Mouse (Mus musculus): Measurements from ENCODE around the gene Rgn. TPM values are rescaled to one million over a fixed set of nuclear protein-coding genes. Genes with fewer than 3 reads are reported as not detected.

The Rgn gene
- total and polyA plus RNA-seq, 2 experiments from 2014 or later: 0.11 to 0.83 TPM

DNA sequence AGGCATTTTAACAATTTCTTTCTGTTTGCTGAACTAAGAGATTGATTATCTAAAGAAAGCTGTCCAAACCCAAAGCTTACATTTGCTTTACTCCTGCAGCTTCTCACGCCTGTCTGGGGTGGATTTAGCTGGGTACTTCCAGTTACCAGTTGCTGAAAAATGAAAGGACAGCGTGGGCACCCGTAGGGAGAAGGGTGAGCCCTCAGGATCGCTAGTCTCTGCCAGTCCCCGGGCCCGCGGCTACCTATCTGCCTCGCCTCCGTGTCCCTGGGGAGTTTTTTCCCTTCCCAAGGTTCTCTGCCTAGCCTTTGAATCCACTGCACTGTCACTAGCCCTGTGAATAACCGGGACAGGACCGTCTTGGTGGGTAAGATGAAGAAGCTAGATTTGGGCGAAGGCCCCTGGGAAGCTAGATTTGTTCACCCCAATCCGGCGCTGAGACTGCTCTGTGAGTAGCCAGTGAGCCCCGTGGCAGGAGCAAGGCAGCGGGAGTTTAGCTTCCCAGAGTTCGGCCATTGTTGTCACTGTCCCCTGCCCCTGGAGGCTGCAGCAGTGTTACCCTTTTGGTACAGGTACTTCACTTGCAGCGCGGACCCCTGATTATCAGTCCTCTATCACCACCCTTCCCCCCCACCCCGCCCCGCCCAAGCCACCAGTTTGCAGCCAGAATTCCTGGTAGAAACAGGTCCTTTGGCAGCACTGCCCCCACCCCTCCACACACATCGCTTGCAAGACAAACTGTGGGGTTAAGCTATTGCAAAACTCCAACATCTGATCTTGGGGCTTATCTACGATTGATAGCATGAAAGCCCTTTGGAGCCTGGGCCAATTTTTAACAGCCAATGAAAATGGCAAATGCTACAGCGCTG is 1.3 kb upstream of the Rgn start:
- peak; percentile 63 for ATAC-seq (ENCODE audit: low FRiP score)
- TF ChIP-seq CTCF (IDR thresholded peaks at IDR 0.05): no peak

DNA sequence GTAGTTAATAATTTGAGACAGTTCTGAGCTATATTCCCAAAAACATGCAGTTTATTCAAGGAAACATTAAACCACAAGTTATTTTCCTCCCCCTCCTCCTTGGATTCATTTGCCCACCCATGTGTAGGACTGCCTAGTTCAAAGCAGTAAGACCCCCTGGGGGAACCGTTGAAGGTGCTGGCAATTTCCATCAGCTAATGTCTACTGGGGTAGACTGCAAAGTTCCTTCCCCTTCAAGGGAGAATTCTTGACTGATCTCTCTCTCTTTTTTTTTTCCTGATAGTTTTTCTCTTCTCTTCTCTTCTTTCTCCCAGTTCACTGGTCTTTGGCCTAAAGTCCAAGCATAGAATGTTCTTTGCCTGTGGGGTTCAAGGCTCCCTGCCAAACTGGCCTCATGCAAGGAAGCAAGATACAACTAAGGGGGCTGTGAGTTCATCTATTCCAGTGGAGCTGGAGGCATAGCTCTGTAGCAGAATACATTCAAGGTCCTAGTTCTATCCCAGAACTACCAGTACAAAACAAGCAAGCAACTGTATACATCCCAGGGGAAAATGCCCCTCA is 627 bp upstream of the Rgn start:
- ATAC-seq (ENCODE audit: low FRiP score) (no peak), DNase-seq (ENCODE audit: low spot score) (no peak)
- 50% methylated on average over 1 of the region's 1 CpGs for WGBS

More for the DNA sequence above, 1.3 kb upstream of the Rgn start:
- Histone ChIP-seq H3K4me2 (ENCODE audit: low read depth, low read length, poor library complexity, severe bottlenecking) (peak overlapping the region; percentile 61), H3K4me1 (ENCODE audit: insufficient read depth, low read length) (no peaks in the 10 kb centered on the region), H3K9ac (replicated peaks; ENCODE audit: low read length, poor library complexity, severe bottlenecking) (peak overlapping the region; percentile 46), H3K36me3 (ENCODE audit: insufficient read depth, low read length) (no peaks in the 10 kb centered on the region), H3K4me3 (ENCODE audit: low read depth, low read length) (peak overlapping the region; percentile 32), H3K9me3 (ENCODE audit: low read length) (no peaks in the 10 kb centered on the region), H3K27ac (ENCODE audit: low read depth, low read length) (no peak overlapping the region), H3K27me3 (ENCODE audit: insufficient read depth, low read length) (no peaks in the 10 kb centered on the region)
- WGBS: 12% methylated on average over 23 of the region's 24 CpGs
- DNase-seq (ENCODE audit: low spot score): peak; percentile 12

DNA sequence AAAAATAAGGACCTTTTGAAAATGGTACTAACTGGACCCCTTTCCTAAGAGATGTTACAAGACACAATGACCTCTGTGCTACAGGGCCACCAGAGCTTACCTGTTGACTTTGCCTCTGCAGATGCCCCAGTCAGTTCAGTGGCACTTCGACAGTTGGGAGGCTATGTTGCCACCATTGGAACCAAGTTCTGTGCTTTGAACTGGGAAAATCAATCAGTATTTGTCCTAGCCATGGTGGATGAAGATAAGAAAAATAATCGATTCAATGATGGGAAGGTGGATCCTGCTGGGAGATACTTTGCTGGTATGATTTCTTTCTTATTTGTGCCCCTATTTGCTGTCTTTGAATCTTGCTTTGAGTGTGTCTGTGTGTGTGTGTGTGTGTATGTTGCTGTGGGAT is 2.6 kb downstream of the Rgn start:
- H3K27ac ChIP-seq (ENCODE audit: low read depth, low read length): no peak overlapping the region
- TF ChIP-seq CTCF (IDR thresholded peaks at IDR 0.05): no peak
- H3K9ac ChIP-seq (replicated peaks; ENCODE audit: low read length, poor library complexity, severe bottlenecking): no peak overlapping the region
- WGBS: 80% methylated on average over 2 of the region's 2 CpGs
- H3K27me3 ChIP-seq (ENCODE audit: insufficient read depth, low read length): no peaks in the 10 kb centered on the region
- no peak overlapping the region for H3K4me2 ChIP-seq (ENCODE audit: low read depth, low read length, poor library complexity, severe bottlenecking)
- H3K36me3 ChIP-seq (ENCODE audit: insufficient read depth, low read length): no peaks in the 10 kb centered on the region
- no peak for DNase-seq (ENCODE audit: low spot score)
- no peaks in the 10 kb centered on the region for H3K9me3 ChIP-seq (ENCODE audit: low read length)
- no peak for ATAC-seq (ENCODE audit: low FRiP score)
- no peaks in the 10 kb centered on the region for H3K4me1 ChIP-seq (ENCODE audit: insufficient read depth, low read length)
- H3K4me3 ChIP-seq (ENCODE audit: low read depth, low read length): no peak overlapping the region

More for the DNA sequence above, 627 bp upstream of the Rgn start:
- no peak overlapping the region for H3K9ac ChIP-seq (replicated peaks; ENCODE audit: low read length, poor library complexity, severe bottlenecking)
- no peaks in the 10 kb centered on the region for H3K27me3 ChIP-seq (ENCODE audit: insufficient read depth, low read length)
- no peaks in the 10 kb centered on the region for H3K36me3 ChIP-seq (ENCODE audit: insufficient read depth, low read length)
- TF ChIP-seq CTCF (IDR thresholded peaks at IDR 0.05): no peak
- no peaks in the 10 kb centered on the region for H3K4me1 ChIP-seq (ENCODE audit: insufficient read depth, low read length)
- H3K4me2 ChIP-seq (ENCODE audit: low read depth, low read length, poor library complexity, severe bottlenecking): peak overlapping the region; percentile 61; the same call in 1 of the 2 replicates
- H3K27ac ChIP-seq (ENCODE audit: low read depth, low read length): no peak overlapping the region
- no peaks in the 10 kb centered on the region for H3K9me3 ChIP-seq (ENCODE audit: low read length)
- H3K4me3 ChIP-seq (ENCODE audit: low read depth, low read length): peak overlapping the region; percentile 32; the same call in 1 of the 2 replicates

GRCm38 (mm10) chrX:20561846-20562245 is 12.3 kb downstream of the Rgn start:
- Histone ChIP-seq H3K9me3 (ENCODE audit: low read length) (no peaks in the 10 kb centered on the region), H3K36me3 (ENCODE audit: insufficient read depth, low read length) (no peaks in the 10 kb centered on the region), H3K4me3 (ENCODE audit: low read depth, low read length) (no peak overlapping the region), H3K27ac (ENCODE audit: low read depth, low read length) (no peak overlapping the region), H3K4me1 (ENCODE audit: insufficient read depth, low read length) (no peaks in the 10 kb centered on the region), H3K4me2 (ENCODE audit: low read depth, low read length, poor library complexity, severe bottlenecking) (no peak overlapping the region), H3K9ac (replicated peaks; ENCODE audit: low read length, poor library complexity, severe bottlenecking) (no peak overlapping the region), H3K27me3 (ENCODE audit: insufficient read depth, low read length) (no peaks in the 10 kb centered on the region)
- WGBS: 32% methylated on average over 1 of the region's 1 CpGs
- DNase-seq (ENCODE audit: low spot score) (peak; percentile 12), ATAC-seq (ENCODE audit: low FRiP score) (no peak)
- peak; percentile 68 for TF ChIP-seq CTCF (IDR thresholded peaks at IDR 0.05)

DNA sequence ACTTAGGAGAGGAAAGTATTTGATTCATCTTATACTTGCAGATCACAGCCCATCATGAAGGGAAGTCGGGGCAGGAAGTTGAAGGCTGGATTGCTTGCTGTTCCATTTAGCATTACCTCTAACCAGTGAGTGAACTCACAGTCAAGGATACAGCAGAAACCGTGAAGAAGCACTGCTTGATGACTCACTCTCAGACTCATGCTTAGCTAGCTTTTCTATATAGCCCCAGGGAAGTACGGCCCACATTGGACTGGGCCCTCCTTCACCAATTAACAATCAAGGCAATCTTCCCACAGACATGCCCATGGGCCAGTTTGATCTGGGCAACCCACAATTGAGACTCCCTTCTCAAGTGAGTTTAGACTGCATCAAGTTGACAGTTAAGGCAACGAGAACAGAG is 14.4 kb downstream of the Rgn start:
- WGBS: 64% methylated on average over 4 of the region's 4 CpGs
- Histone ChIP-seq H3K4me1 (ENCODE audit: insufficient read depth, low read length) (no peaks in the 10 kb centered on the region), H3K27me3 (ENCODE audit: insufficient read depth, low read length) (no peaks in the 10 kb centered on the region), H3K9ac (replicated peaks; ENCODE audit: low read length, poor library complexity, severe bottlenecking) (no peak overlapping the region), H3K4me3 (ENCODE audit: low read depth, low read length) (no peak overlapping the region), H3K36me3 (ENCODE audit: insufficient read depth, low read length) (no peaks in the 10 kb centered on the region), H3K27ac (ENCODE audit: low read depth, low read length) (no peak overlapping the region), H3K4me2 (ENCODE audit: low read depth, low read length, poor library complexity, severe bottlenecking) (no peak overlapping the region), H3K9me3 (ENCODE audit: low read length) (peaks cover 3% of the 10 kb centered on the region; the same call in 1 of the 2 replicates)
- no peak for DNase-seq (ENCODE audit: low spot score)
- no peak for ATAC-seq (ENCODE audit: low FRiP score)
- no peak for TF ChIP-seq CTCF (IDR thresholded peaks at IDR 0.05)

- 54% methylated on average over 2 of the region's 2 CpGs for WGBS
- no peaks in the 10 kb centered on the region for H3K36me3 ChIP-seq (ENCODE audit: insufficient read depth, low read length)
- H3K9me3 ChIP-seq (ENCODE audit: low read length): peaks cover 3% of the 10 kb centered on the region; the same call in 1 of the 2 replicates
- no peaks in the 10 kb centered on the region for H3K27me3 ChIP-seq (ENCODE audit: insufficient read depth, low read length)
- no peak overlapping the region for H3K4me2 ChIP-seq (ENCODE audit: low read depth, low read length, poor library complexity, severe bottlenecking)
- ATAC-seq (ENCODE audit: low FRiP score) (no peak), DNase-seq (ENCODE audit: low spot score) (peak; percentile 5)
- no peak for TF ChIP-seq CTCF (IDR thresholded peaks at IDR 0.05)
- H3K4me1 ChIP-seq (ENCODE audit: insufficient read depth, low read length): no peaks in the 10 kb centered on the region
- no peak overlapping the region for H3K27ac ChIP-seq (ENCODE audit: low read depth, low read length)
- no peak overlapping the region for H3K9ac ChIP-seq (replicated peaks; ENCODE audit: low read length, poor library complexity, severe bottlenecking)
- no peak overlapping the region for H3K4me3 ChIP-seq (ENCODE audit: low read depth, low read length)
Observed at GRCm38 (mm10) chrX:20571024-20571423, 21.4 kb downstream of the Rgn start.

Data from midbrain, postnatal 0 days (tissue).